Mouse (Mus musculus) right cerebral cortex, postnatal 10 days (tissue): ENCODE data around the gene Mboat1.
A peak's percentile ranks its signal among the peaks of the same experiment; 100 is the strongest.

Source experiments
- DNase-seq, 2 experiments: peaks; one replicate each; pipeline ENCODE4 v3.0.0; 2021; ENCODE audit warnings: low spot score in 2 of 2

Gene Mboat1

DNA sequence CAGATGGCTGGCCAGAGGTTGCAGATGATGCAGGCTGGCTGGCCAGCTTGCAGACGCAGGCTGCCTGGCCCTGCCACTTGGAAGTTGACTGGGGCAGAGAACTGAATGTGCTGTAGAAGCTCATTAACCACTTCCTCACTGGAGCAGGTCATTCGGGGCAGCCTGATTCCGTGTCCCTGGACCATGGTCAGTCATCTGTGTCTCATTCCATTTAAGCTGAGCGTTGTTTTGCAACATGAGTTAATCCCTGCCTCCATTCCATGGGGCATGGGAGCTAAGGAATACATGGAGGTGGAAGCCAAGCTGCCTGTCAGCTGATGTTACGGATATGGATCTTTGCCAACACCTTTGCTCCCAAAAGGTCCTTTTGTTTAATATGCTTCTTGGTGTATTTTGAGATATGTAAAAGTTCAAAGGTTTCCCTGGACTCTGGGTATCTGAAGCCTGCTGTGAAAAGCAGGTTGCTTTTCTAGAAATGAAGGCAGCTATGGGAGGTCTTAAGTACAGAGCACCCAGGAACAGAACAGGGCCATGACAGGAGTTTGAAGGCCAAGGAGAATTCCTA, 114.1 kb downstream of the Mboat1 start:
- no peak for DNase-seq

DNA sequence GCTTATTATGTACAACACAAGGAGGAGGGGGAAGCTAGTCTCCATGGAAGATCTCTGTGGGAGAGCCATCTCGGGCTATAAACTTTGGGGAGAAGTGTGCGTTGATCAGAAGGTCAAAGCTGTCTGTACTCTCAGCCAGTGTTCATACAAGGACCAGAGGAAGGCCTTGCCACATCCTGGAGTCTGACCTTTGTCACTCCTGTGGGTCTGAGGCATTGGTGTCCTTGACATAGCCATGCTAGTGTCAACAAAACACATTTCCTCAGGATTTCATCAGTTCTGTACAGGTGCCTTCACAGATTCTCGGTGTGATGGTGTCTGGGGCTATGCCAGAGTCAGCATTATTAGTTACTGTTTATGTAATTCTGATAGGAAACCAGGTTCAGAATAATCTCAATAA, 115.1 kb downstream of the Mboat1 start:
- no peak for DNase-seq

DNA sequence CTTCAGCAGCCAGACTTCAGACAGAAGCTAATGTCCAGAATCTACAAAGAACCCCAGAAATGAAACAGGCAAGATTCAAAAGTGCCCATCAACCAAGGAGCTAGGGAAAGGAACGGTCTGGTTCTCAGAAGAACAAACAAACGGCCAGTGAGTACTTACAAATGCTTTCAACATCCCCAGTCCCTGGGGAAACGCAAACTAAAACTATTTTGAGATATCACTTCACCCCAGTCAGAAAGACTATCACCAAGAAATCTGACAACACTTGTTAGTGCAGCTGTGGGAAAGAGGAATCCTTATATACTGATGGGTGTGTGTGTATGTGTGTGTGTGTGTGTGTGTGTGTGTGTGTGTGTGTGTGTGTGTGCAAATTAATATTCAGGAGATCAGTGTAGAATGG, 116.4 kb downstream of the Mboat1 start:
- DNase-seq: no peak

DNA sequence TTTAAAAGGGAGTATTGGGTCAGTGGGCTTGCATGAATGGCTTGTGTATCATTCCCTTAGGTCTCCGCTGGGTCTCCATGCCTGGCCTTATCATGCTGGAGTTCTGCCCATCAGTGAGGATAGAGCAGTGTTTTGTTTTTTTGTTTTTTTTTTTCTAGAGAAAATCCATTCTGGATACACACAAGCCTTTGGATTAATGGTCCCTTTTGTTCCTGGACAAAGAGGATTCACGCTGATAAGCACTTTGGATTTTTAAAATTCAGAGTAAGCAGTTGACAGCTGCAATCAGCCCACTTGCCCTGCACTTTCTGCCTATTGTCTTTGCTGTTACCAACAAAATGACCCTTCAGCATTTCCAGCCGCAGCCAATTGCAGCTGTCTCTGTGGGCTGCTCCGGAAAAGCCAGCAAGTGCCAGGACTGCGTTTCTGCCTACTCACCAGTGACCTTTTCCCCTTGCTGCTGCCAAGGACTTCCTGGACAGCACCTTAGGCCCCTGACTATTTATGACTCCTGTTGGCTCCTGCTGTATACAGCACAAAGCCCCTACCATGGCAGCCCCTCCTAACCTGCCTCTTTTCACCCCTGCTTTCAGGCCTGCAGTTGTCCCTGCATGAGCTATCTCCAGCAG, 117.5 kb downstream of the Mboat1 start:
- DNase-seq: peak; percentile 36 to 44

DNA sequence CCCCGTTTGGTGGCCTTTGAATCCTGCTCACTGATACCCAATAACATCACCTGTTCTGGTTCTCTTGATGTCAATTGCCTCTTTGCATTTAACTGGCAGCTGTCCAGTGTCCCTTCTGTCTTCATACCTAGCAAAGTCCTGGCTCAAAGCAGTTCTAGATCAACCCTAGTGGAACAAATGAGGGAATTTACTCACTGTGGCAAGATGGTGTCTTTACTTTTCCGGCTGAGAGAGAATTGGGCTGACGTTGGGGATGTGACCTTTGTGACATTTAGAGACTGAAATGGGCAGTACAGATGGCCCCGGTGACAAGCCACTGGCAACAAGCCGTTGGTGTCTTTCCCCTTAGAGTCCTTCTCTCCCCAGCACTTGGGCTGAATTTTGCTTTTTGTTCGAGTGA, 118.1 kb downstream of the Mboat1 start:
- no peak for DNase-seq

DNA sequence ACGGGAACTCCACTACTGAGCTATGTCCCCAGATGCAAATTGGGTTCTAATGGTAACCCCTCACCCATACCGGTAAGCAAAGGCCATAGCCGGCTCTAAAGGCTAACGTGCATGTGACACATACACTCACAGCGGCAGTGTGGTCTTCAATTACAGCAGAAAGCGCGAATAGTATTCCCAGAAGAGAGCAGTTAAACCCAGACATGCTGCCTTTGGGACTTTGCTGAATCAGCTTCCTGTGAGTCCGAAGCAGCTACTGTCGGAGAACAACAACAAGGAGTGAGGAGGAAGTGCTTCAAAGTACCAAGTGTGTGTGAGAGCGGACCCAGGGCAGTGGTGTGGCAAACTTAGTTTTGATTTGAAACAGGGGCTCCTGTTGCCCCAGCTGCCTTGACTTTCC, 122.5 kb downstream of the Mboat1 start:
- DNase-seq: no peak

DNA sequence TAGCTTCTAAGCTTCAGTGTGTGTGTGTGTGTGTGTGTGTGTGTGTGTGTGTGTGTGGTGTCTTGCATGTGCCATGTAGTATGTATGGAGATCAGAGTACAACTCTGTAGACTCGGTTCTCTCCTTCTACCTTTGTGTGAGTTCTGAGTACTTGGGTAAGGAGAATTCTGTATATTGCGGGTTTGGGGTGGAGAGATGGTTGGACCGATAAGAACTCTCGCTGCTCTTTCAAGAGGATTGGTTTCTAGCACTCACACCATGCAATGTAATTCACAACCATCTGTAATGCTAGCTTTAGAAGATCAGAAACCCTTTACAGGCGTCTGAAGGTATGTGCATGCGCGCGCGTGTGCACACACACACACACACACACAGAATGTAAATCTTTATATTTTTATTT, 123.0 kb downstream of the Mboat1 start:
- DNase-seq: no peak

DNA sequence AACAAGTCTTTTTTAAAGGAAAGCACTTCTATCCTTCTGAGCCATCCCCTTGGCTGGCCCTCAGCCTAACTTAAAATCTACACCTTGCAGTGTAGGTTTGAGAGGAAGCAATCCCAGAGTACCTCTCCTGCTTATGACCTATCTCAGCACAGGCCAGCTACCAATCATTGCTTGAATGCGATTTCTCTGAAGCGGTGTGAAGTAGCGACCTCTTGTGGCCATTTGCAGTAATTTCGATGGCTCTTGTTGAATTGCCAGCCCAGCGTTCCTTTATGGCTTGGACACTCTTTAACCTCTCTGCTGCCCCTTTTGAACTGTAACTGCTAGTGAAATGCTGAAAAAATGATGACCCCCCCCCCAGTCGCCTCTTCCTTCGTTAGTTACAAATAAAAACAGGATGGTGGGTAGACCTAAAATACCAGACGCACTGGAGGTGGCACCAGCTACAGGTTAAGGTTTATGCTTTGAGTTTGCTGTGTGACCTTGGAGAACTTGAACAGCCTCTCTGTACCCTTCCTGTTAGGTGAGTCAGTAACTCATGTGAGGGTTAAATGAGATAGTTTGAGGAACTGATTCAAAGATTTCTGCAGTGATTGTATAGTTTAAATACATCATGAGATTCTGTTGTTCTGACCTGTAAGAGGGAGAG, 123.7 kb downstream of the Mboat1 start:
- peak; percentile 77 to 81 for DNase-seq

DNA sequence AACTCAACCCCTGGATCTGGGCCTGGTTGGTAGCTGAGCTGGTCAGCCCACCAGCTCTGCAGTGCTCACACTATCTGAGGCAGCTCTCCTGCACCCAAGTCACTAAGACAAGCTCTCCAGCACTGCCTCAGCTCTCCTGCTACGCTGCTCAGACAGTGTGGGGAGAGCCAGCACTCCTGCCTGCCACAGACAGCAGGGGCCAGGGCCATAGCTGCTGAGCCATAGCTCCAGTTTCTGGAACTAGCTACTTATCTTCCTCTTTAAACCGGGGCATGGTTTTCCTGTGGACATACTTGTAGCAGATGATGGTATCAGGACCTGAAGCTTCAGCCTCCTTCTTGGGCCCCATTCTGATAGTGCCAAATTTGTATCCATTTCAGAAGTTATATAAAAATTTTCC, 127.4 kb downstream of the Mboat1 start:
- DNase-seq: no peak

DNA sequence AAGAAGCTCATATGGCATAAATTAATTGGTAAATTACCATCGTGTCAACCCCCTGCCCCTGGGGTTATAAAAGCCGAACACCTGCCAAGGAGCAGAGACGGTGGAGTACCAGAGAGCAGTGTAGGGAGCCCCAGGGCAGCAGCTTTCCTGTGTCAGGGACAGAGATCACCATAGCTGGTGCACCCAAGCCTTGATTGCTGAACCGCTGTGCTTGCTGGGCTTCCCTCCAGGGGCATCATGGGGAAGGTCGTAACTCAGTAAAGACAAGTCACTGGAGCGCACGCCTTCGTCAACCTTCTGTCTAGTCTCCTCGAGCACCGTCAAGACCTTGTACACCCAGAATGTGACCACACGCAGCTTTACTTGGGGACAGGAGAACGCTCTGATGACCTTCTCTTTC, 128.0 kb downstream of the Mboat1 start:
- no peak for DNase-seq

DNA sequence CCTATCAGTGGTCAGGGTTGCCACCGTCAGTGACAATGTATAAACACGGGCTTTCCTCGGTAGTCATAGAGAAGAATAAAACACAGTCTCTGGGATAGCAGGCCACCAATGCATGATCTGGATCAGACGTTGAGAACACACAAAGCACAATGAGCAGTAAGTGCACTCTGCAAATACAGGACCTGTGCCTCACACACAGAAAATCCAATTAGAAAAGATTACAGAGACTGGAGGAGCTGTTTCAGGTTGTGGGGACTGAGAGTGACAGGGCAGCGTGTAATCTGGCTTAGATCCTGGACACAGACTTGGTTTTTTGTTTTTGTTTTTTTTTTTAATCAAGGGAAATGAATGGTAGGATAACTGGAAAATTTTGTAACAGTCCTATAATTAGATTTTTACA, 128.5 kb downstream of the Mboat1 start:
- DNase-seq: no peak

DNA sequence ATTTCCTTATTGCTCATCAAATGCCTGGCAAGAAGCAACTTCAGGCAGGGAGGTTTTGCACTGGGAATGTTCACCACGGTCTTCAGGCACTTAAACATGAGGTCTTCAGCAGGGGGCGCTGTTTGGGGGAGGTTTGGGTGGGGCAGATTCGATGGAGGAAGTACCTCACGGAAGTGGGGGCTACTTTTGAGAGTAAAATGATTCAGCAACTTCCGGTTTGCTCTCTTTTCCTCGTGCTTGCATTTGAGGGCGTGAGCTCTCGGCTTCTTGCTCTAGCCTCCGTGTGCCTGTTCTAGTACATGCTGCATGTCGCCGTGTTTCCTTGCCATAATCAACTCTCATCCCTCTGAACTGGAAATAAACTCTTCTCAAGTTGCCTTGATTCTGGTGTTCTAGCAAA, 129.7 kb downstream of the Mboat1 start:
- DNase-seq: no peak

DNA sequence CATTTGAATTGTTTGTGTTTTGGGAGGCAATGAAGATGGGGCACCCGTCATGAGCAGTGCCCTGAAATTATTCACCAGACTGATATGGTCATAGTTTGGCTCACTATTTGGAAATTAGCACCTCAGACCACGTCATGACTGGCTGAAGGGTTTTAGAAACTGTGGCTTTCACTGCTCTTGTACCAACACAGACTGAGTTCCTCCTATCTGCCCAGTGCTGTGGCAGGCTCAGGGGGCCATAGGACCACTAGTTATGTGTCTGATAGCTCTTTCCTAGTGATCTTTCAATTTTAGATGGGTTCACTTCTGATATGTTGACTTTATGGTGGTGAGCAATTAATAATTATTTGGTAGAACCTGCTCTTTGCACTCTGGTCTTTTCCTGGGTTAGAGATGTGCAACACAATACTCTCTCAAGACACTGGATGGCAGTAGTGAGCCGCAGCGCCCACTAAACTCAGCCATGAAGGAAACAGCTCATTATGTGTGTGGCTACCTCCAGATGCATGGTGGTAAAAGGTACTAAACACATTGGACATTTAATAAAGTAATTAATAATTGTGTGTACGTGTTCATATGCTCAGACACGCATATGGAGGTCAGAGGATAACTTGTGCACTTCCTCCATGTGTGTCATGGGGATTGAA, 135.9 kb downstream of the Mboat1 start:
- DNase-seq: peak in 1 of 2 experiments; percentile 67
